12 mouse cellular contexts compared by ENCODE assay signal in the genomic region with DNA sequence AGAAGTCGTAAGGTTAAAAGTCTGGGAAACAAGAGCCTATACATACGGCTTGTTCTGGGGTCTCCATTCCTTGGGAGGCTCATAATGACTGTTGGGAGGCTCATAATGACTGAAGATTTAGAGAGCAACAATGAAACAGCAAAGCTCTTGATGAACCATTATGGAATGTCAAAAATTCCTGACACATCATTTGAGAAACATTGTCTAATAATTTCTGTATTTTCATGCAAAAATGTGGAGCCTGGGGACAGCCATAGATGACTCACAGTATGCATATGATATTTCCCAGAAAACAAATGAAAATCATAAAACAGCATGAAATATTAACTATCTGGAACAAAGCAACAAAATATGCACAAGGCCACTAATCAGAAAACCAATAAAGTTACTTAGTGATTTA.
"Had no signal": no experiment of that assay in that cellular context is flagged by ENCODE, and none has a peak within 500 bp of the region (broad histone marks: within the 10 kb centered on the region; RNA-seq: fewer than 3 reads in every experiment).

No protein-coding gene starts in this region.

- DNase-seq: left cerebral cortex, postnatal 4 days; liver; liver, embryonic 13.5 days; liver, postnatal 0 days; lung, adult 18-20 months; lung, adult 2 months; lung, embryonic 14.5 days; lung, postnatal 10 days; lung, postnatal 14 days; lung, postnatal 36 days; lung, postnatal 4 days; midbrain, embryonic 14.5 days had no signal
